Mouse (Mus musculus): ENCODE results near the gene Sult2b1. TPM values are rescaled to one million over a fixed set of nuclear protein-coding genes. Genes with fewer than 3 reads are reported as not detected.

The Sult2b1 gene
- polyA plus RNA-seq, 1 experiment from 2014 or later: 3.7 TPM

DNA sequence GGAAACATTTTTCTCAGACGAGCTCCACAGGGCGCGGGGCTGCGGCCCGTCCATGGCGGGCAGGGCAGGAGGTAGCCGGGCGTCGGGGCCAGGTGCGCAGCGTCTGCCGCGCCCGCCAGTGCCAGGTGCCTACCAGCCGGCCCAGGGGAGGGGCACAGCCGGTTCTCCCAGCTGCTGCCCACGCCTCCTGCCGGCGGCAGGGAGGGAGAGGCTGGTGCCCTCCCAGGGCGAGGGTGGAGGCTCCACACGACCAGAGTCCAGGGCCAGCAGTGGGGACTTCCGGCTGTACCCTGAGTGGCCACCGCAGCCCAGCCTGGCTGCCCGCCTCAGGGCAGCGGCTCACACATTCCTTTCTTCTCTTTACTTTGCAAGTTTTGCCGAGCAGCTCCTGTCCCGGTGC lies 25.1 kb downstream of the Sult2b1 start:
- Histone ChIP-seq H3K4me1 (peaks cover 8% of the 10 kb centered on the region), H3K9me3 (no peaks in the 10 kb centered on the region), H3K27me3 (peaks cover 37% of the 10 kb centered on the region), H3K36me3 (no peaks in the 10 kb centered on the region), H3K9ac (peak overlapping the region; percentile 55), H3K27ac (no peak overlapping the region), H3K4me2 (replicated peaks) (peak overlapping the region; percentile 59), H3K4me3 (peak overlapping the region; percentile 29)
- 3% methylated on average over 26 of the region's 27 CpGs for WGBS
- no peak; the same call in 1 of the 2 replicates for ATAC-seq (ENCODE audit: low FRiP score, low read depth)

DNA sequence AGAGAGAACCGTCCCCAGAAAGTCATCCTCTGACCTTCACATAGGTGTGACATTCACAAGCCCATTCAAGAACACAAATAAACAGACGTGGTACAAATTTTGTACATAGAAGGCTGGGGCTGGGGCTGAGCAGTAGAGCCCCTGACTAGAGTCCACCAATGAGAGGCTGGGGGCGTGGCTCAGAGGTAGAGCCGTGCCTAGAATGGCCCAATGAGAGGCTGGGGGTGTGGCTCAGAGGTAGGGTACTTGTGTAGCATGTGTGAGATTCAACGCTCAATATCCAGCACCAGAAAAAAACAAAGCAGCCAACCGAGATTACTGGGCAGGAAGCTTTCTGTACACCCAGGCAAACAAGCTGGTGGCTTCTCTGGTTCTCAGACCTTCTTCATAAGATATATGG lies 28.8 kb downstream of the Sult2b1 start:
- WGBS: 55% methylated on average over 6 of the region's 6 CpGs
- no peaks in the 10 kb centered on the region for H3K36me3 ChIP-seq
- peaks cover 8% of the 10 kb centered on the region for H3K4me1 ChIP-seq
- no peak overlapping the region for H3K4me3 ChIP-seq
- no peak overlapping the region for H3K4me2 ChIP-seq (replicated peaks)
- H3K27ac ChIP-seq: no peak overlapping the region
- no peak overlapping the region for H3K9ac ChIP-seq
- ATAC-seq (ENCODE audit: low FRiP score, low read depth): no peak
- peaks cover 32% of the 10 kb centered on the region for H3K27me3 ChIP-seq
- no peaks in the 10 kb centered on the region for H3K9me3 ChIP-seq

- Histone ChIP-seq H3K4me2 (replicated peaks) (no peak overlapping the region), H3K9ac (no peak overlapping the region), H3K9me3 (peaks cover 6% of the 10 kb centered on the region; the same call in 1 of the 2 replicates), H3K4me1 (peaks cover 9% of the 10 kb centered on the region), H3K27ac (no peak overlapping the region), H3K27me3 (no peaks in the 10 kb centered on the region), H3K36me3 (no peaks in the 10 kb centered on the region), H3K4me3 (no peak overlapping the region)
- WGBS: 73% methylated on average over 9 of the region's 9 CpGs
- ATAC-seq (ENCODE audit: low FRiP score, low read depth): no peak
Observed at GRCm38 (mm10) chr7:45750162-45750561, 34.3 kb downstream of the Sult2b1 start.

DNA sequence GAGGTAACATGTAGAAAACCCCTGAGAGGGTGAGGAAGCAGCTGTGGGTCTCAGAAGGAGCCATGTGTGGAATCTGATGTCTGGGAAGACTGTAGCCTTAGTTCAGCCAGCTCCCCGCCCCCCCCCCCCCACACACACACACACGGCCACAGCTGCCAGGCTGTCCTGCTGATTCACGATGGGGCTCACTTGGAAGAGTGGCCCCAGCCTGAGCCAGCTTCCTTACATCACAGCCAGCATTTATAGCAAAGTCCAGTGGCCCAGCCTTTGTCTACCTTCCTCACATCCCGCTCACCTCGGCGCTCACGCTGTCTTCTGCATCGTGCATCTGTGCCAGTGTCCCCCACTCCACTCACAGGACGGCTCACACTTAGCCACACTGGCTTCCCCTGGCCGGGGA lies 35.1 kb downstream of the Sult2b1 start:
- H3K4me1 ChIP-seq: peaks cover 9% of the 10 kb centered on the region
- peaks cover 6% of the 10 kb centered on the region; the same call in 1 of the 2 replicates for H3K9me3 ChIP-seq
- H3K27ac ChIP-seq: no peak overlapping the region; the same call in 1 of the 2 replicates
- H3K9ac ChIP-seq: no peak overlapping the region
- no peaks in the 10 kb centered on the region for H3K27me3 ChIP-seq
- WGBS: 29% methylated on average over 10 of the region's 10 CpGs
- ATAC-seq (ENCODE audit: low FRiP score, low read depth): no peak
- H3K36me3 ChIP-seq: no peaks in the 10 kb centered on the region
- H3K4me2 ChIP-seq (replicated peaks): 0 out of 2 replicates have a peak overlapping the region, but pooled peaks have one; percentile 1
- H3K4me3 ChIP-seq: no peak overlapping the region

DNA sequence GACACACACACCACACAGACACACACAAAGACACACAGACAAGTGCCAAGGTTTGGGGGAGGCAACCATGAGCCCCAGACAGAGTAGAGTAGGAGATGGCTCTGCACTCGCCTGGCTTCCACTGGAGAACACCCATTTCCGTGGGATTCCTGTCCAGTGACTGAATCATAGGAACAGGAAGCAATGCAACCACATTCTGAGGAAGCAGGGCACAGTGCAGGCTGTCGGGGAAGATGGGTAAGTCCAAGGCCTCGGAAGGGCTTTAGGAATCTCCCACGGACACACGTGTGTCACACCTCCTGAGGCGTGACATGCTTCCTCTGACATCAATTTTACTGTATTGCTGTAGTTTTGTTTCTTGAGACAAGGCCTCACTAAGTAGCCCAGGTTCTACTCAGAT lies 36.4 kb downstream of the Sult2b1 start:
- WGBS: 82% methylated on average over 7 of the region's 7 CpGs
- no peak overlapping the region for H3K4me2 ChIP-seq (replicated peaks)
- no peaks in the 10 kb centered on the region for H3K27me3 ChIP-seq
- H3K9me3 ChIP-seq: peaks cover 6% of the 10 kb centered on the region; the same call in 1 of the 2 replicates
- H3K4me1 ChIP-seq: peaks cover 9% of the 10 kb centered on the region
- H3K27ac ChIP-seq: no peak overlapping the region
- H3K4me3 ChIP-seq: no peak overlapping the region
- no peak overlapping the region for H3K9ac ChIP-seq
- no peak for ATAC-seq (ENCODE audit: low FRiP score, low read depth)
- H3K36me3 ChIP-seq: no peaks in the 10 kb centered on the region

DNA sequence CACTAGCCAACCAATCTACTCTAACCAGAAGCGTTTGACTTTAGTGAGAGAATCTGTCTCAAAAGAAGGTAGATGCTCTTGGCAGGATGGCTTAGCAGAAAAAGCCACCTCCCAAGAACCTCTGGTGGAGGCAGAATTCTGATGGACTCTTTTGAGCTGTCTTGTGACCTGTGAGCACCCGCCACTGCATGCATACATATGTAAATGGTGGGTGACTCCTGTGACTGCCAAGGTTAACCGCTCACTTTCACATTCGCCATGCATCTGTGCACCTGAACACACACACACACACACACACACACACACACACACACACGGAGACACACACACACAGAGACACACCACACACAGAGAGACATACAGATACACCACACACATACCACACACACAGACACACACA lies 37.0 kb downstream of the Sult2b1 start:
- no peak overlapping the region for H3K4me3 ChIP-seq
- H3K4me2 ChIP-seq (replicated peaks): no peak overlapping the region
- no peak for ATAC-seq (ENCODE audit: low FRiP score, low read depth)
- no peaks in the 10 kb centered on the region for H3K36me3 ChIP-seq
- H3K9ac ChIP-seq: no peak overlapping the region
- H3K9me3 ChIP-seq: peaks cover 6% of the 10 kb centered on the region; the same call in 1 of the 2 replicates
- WGBS: 87% methylated on average over 5 of the region's 5 CpGs
- H3K27me3 ChIP-seq: no peaks in the 10 kb centered on the region
- H3K4me1 ChIP-seq: peaks cover 9% of the 10 kb centered on the region
- no peak overlapping the region for H3K27ac ChIP-seq

DNA sequence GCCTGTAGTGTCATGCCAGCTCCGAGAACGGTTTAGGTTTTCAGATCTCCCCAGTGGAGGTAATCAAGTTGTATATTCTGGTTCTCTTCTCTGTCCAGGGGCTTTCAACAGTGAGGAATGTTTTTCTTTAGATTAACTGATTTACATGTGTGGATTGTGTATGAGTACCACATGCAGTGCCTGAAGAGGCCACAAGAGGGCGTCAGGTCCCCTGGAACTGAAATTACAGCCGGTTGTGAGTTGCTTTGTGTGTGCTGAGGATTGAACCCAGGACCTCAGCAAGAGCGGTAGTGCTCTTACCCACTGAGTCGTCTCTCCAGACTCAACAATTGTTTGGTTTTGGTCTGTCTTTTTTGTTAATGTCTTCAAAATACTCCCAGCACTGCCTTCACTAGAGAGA lies 38.0 kb downstream of the Sult2b1 start:
- no peak overlapping the region for H3K4me2 ChIP-seq (replicated peaks)
- no peak overlapping the region for H3K27ac ChIP-seq
- no peak for ATAC-seq (ENCODE audit: low FRiP score, low read depth)
- H3K9ac ChIP-seq: no peak overlapping the region
- no peak overlapping the region for H3K4me3 ChIP-seq
- no peaks in the 10 kb centered on the region for H3K27me3 ChIP-seq
- H3K36me3 ChIP-seq: no peaks in the 10 kb centered on the region
- WGBS: 66% methylated on average over 6 of the region's 6 CpGs
- peaks cover 9% of the 10 kb centered on the region for H3K4me1 ChIP-seq
- peaks cover 6% of the 10 kb centered on the region; the same call in 1 of the 2 replicates for H3K9me3 ChIP-seq

DNA sequence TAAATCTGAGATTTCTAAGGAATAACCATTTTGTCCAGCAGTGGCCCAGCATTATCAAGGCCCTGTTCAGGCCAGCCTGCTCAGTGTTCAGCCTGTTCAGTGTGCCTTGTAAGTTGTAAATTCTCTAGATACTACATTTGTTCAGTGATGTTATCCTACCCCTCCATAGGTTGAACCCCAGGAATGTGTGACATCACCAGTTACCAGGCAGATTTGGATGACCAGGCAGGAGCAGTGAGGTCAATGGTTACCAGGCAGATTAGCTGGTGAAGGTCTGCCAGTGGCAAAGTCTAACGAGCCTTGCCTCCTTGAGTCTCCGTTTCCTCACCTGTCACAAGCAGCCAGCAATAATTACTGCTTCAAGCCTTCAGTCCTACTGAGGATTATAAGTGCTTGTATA lies 40.1 kb downstream of the Sult2b1 start:
- H3K4me1 ChIP-seq: peaks cover 4% of the 10 kb centered on the region
- 16% methylated on average over 2 of the region's 2 CpGs for WGBS
- no peak overlapping the region for H3K4me3 ChIP-seq
- no peaks in the 10 kb centered on the region for H3K36me3 ChIP-seq
- ATAC-seq (ENCODE audit: low FRiP score, low read depth): no peak
- no peak overlapping the region for H3K9ac ChIP-seq
- no peak overlapping the region for H3K4me2 ChIP-seq (replicated peaks)
- no peaks in the 10 kb centered on the region for H3K27me3 ChIP-seq
- peaks cover 6% of the 10 kb centered on the region; the same call in 1 of the 2 replicates for H3K9me3 ChIP-seq
- H3K27ac ChIP-seq: no peak overlapping the region

GRCm38 (mm10) chr7:45742338-45742737 lies 42.1 kb downstream of the Sult2b1 start:
- H3K4me3 ChIP-seq: peak overlapping the region; percentile 40
- no peak for ATAC-seq (ENCODE audit: low FRiP score, low read depth)
- H3K27me3 ChIP-seq: no peaks in the 10 kb centered on the region
- 37% methylated on average over 19 of the region's 19 CpGs for WGBS
- peak overlapping the region; percentile 43 for H3K9ac ChIP-seq
- H3K9me3 ChIP-seq: peaks cover 6% of the 10 kb centered on the region; the same call in 1 of the 2 replicates
- no peaks in the 10 kb centered on the region for H3K36me3 ChIP-seq
- no peaks in the 10 kb centered on the region for H3K4me1 ChIP-seq
- H3K27ac ChIP-seq: no peak overlapping the region
- H3K4me2 ChIP-seq (replicated peaks): peak overlapping the region; percentile 58

GRCm38 (mm10) chr7:45741777-45742176 lies 42.7 kb downstream of the Sult2b1 start:
- Histone ChIP-seq H3K36me3 (no peaks in the 10 kb centered on the region), H3K4me2 (replicated peaks) (peak overlapping the region; percentile 58), H3K4me1 (no peaks in the 10 kb centered on the region), H3K4me3 (peak overlapping the region; percentile 40), H3K27me3 (no peaks in the 10 kb centered on the region), H3K9me3 (peaks cover 3% of the 10 kb centered on the region; the same call in 1 of the 2 replicates), H3K27ac (no peak overlapping the region), H3K9ac (peak overlapping the region; percentile 43)
- 0 out of 2 replicates have a peak, but pooled peaks have one; percentile 35 for ATAC-seq (ENCODE audit: low FRiP score, low read depth)
- WGBS: 29% methylated on average over 11 of the region's 11 CpGs

DNA sequence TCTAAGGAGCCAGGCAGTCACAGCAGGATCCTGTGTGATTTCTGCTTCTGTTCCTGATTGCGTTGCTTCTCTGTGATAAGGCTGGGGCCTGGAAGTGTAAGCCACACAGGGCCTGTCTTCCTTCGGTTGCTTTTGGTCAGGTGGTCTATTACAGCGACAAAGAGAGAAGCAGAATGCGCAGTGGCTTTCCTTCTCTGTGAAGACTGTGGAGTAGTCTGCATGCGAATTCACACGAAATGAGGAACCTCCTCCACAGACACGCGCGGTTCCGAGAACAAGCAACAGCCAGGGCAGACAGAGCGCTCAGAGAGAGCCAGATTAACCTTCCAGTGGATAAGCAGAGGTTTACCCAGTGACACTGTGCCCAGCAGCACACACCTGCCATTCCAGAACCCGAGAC lies 43.2 kb downstream of the Sult2b1 start:
- H3K9me3 ChIP-seq: no peaks in the 10 kb centered on the region
- H3K4me1 ChIP-seq: no peaks in the 10 kb centered on the region
- peak overlapping the region; percentile 40; the same call in 1 of the 2 replicates for H3K4me3 ChIP-seq
- no peak overlapping the region for H3K27ac ChIP-seq
- no peaks in the 10 kb centered on the region for H3K36me3 ChIP-seq
- WGBS: 86% methylated on average over 12 of the region's 12 CpGs
- no peaks in the 10 kb centered on the region for H3K27me3 ChIP-seq
- H3K4me2 ChIP-seq (replicated peaks): peak overlapping the region; percentile 58
- no peak for ATAC-seq (ENCODE audit: low FRiP score, low read depth)
- H3K9ac ChIP-seq: peak overlapping the region; percentile 43

- no peaks in the 10 kb centered on the region for H3K27me3 ChIP-seq
- no peaks in the 10 kb centered on the region for H3K36me3 ChIP-seq
- no peak for ATAC-seq (ENCODE audit: low FRiP score, low read depth)
- no peaks in the 10 kb centered on the region for H3K9me3 ChIP-seq
- no peak overlapping the region for H3K4me2 ChIP-seq (replicated peaks)
- H3K27ac ChIP-seq: no peak overlapping the region
- WGBS: 67% methylated on average over 10 of the region's 10 CpGs
- no peaks in the 10 kb centered on the region for H3K4me1 ChIP-seq
- H3K4me3 ChIP-seq: no peak overlapping the region
- no peak overlapping the region for H3K9ac ChIP-seq
Observed at GRCm38 (mm10) chr7:45739820-45740219, 44.6 kb downstream of the Sult2b1 start.

- 7% methylated on average over 9 of the region's 9 CpGs for WGBS
- H3K9me3 ChIP-seq: no peaks in the 10 kb centered on the region
- peak; percentile 83; the same call in 1 of the 2 replicates for ATAC-seq (ENCODE audit: low FRiP score, low read depth)
- no peak overlapping the region for H3K9ac ChIP-seq
- H3K4me2 ChIP-seq (replicated peaks): no peak overlapping the region
- no peaks in the 10 kb centered on the region for H3K36me3 ChIP-seq
- no peaks in the 10 kb centered on the region for H3K4me1 ChIP-seq
- no peak overlapping the region for H3K27ac ChIP-seq
- no peaks in the 10 kb centered on the region for H3K27me3 ChIP-seq
- no peak overlapping the region for H3K4me3 ChIP-seq
Observed at GRCm38 (mm10) chr7:45739162-45739763, 45.2 kb downstream of the Sult2b1 start.
